Mouse (Mus musculus): Measurements from ENCODE around the gene Fam81b.

GRCm38 (mm10) chr13:76256350-76256749 is 48.5 kb downstream of the Fam81b start:
- no peak for TF ChIP-seq CTCF (IDR thresholded peaks at IDR 0.05; ENCODE audit: borderline replicate concordance, insufficient read depth, low read depth, low read length)
- TF ChIP-seq POLR2A (IDR thresholded peaks at IDR 0.05; ENCODE audit: borderline replicate concordance, insufficient read depth, low read length), result no peak

All from cerebellum, adult 2 months (tissue).